Mouse (Mus musculus): ENCODE results near the gene Krt20. TPM values are rescaled to one million over a fixed set of nuclear protein-coding genes. Genes with fewer than 3 reads are reported as not detected.

The Krt20 gene
- polyA plus RNA-seq, 1 experiment: not detected

DNA sequence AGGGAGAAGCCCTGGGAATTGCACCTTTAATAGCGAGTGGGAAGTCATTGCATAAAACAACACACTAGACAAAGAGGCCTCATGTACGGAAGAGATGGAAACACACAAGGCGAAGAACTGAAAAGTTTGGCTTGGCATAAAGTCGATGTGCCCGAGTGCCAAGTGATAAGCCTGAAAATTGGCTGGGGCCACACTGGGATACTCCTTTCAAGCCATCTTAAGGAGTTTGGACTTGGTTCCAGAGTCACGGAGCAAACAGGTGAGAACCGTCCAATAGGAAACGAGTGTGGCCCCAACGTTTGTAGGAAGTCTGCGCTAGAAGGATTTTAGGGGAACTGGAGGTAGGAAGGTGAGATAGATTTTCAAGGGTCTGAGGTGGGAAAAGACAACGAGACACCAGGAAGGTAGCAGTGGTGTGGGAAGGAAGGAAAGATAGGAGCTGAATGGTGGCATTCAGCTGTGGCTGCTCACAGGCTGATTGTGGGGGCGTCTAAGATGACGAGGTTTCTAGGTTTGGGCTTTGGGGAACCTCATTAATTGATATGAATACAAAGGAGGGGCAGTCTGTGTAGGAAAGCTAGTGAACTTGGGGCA lies 37.9 kb downstream of the Krt20 start:
- H3K27ac ChIP-seq (ENCODE audit: control insufficient read depth, insufficient read depth, low read depth, low read length, poor library complexity): no peak overlapping the region
- 76% methylated on average over 13 of the region's 13 CpGs for WGBS
- TF ChIP-seq POLR2A (IDR thresholded peaks at IDR 0.05; ENCODE audit: borderline replicate concordance, control insufficient read depth, low read depth, low read length) (no peak), CTCF (IDR thresholded peaks at IDR 0.05; ENCODE audit: control insufficient read depth, insufficient read depth, low read length) (no peak)

DNA sequence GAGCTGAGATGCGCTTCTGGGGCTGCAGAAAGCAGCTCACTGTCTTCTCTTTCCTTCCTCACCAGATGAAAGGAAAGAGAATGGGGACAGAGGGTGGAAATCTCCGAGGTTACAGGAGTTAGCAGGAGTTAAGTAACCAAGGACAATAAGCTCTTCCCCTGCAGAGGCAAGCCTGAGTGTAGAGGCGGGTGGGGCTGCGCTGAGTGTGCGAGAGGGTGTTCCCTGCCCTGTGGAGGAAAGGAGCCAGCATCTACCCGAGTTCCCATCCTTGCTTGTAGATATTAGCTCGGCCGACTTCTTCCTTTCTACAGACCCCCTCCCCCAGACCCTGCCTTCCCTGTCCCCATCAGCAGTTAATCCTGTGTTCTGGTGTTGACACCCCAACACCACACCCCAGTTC lies 39.1 kb downstream of the Krt20 start:
- WGBS: 53% methylated on average over 8 of the region's 8 CpGs
- Histone ChIP-seq H3K27ac (ENCODE audit: control insufficient read depth, insufficient read depth, low read depth, low read length, poor library complexity) (no peak overlapping the region), H3K4me3 (replicated peaks; ENCODE audit: control insufficient read depth, low read depth, low read length) (no peak overlapping the region), H3K4me1 (ENCODE audit: control insufficient read depth, insufficient read depth, low read length) (no peaks in the 10 kb centered on the region)
- no peak for TF ChIP-seq POLR2A (IDR thresholded peaks at IDR 0.05; ENCODE audit: borderline replicate concordance, control insufficient read depth, low read depth, low read length)
- no peak for TF ChIP-seq CTCF (IDR thresholded peaks at IDR 0.05; ENCODE audit: control insufficient read depth, insufficient read depth, low read length)

More for the DNA sequence above, 37.9 kb downstream of the Krt20 start:
- no peak overlapping the region for H3K4me3 ChIP-seq (replicated peaks; ENCODE audit: control insufficient read depth, low read depth, low read length)
- no peaks in the 10 kb centered on the region for H3K4me1 ChIP-seq (ENCODE audit: control insufficient read depth, insufficient read depth, low read length)

DNA sequence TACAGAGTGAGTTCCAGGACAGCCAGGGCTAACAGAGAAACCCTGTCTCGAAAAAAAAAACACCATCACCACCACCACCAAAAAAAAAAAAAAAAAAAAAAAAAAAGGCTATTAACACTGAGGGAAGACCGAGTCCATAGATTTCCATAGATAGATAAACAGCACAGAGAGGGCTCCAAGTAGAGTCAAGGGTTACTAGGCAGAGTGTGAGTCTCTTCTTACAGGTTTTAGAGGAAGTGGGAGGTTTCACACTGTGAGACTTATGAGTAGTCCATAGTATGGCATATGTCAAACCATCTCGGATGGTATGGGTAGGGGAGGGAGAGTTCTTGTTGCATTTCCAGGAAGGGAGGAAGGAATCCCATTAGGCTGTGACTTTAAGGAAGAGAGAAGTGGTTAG lies 39.9 kb downstream of the Krt20 start:
- no peak overlapping the region for H3K4me3 ChIP-seq (replicated peaks; ENCODE audit: control insufficient read depth, low read depth, low read length)
- no peak for TF ChIP-seq CTCF (IDR thresholded peaks at IDR 0.05; ENCODE audit: control insufficient read depth, insufficient read depth, low read length)
- TF ChIP-seq POLR2A (IDR thresholded peaks at IDR 0.05; ENCODE audit: borderline replicate concordance, control insufficient read depth, low read depth, low read length): no peak
- WGBS: 49% methylated on average over 3 of the region's 3 CpGs
- H3K27ac ChIP-seq (ENCODE audit: control insufficient read depth, insufficient read depth, low read depth, low read length, poor library complexity): no peak overlapping the region
- no peaks in the 10 kb centered on the region for H3K4me1 ChIP-seq (ENCODE audit: control insufficient read depth, insufficient read depth, low read length)

DNA sequence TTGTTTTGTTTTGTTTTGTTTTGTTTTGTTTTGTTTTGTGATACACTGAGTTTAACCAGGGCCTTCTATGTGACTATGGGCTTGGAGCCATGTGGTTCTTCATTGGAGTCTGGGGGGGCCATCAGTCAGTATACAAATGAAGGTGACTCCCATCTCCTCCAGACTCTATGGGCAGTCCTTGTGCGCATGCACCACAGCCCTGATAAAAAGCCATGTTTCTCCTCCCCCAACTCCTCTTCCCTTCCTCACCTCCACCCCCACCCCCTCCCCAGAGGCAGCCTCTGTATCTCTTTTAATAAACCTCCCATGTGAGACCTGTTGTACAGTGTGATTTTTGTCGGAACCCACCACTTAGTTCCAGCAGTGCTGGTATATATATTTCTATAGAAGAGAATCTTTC lies 41.3 kb downstream of the Krt20 start:
- 84% methylated on average over 2 of the region's 2 CpGs for WGBS
- Histone ChIP-seq H3K4me3 (replicated peaks; ENCODE audit: control insufficient read depth, low read depth, low read length) (no peak overlapping the region), H3K27ac (ENCODE audit: control insufficient read depth, insufficient read depth, low read depth, low read length, poor library complexity) (no peak overlapping the region), H3K4me1 (ENCODE audit: control insufficient read depth, insufficient read depth, low read length) (no peaks in the 10 kb centered on the region)
- TF ChIP-seq POLR2A (IDR thresholded peaks at IDR 0.05; ENCODE audit: borderline replicate concordance, control insufficient read depth, low read depth, low read length) (no peak), CTCF (IDR thresholded peaks at IDR 0.05; ENCODE audit: control insufficient read depth, insufficient read depth, low read length) (no peak)

DNA sequence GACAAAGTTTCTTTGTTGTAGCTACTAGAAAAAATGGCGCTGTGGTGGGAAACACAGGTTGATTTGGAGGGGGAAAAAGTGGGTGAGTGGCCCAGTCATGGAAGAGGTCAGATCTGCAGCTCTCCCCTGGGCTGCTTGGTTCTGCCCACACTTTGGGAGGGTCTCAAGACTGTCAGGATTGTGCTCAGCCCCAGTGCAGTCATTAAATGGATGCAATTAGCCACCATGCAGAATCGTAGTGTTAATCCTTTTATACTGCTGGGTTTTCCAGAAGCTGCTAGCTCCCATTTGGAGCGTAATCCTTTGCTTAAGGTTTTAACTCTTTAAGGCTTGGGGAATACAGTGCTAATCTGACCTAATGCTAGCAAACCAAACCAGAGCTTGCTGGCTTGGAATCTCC lies 41.9 kb downstream of the Krt20 start:
- H3K4me1 ChIP-seq (ENCODE audit: control insufficient read depth, insufficient read depth, low read length): no peaks in the 10 kb centered on the region
- 49% methylated on average over 3 of the region's 3 CpGs for WGBS
- no peak for TF ChIP-seq CTCF (IDR thresholded peaks at IDR 0.05; ENCODE audit: control insufficient read depth, insufficient read depth, low read length)
- no peak for TF ChIP-seq POLR2A (IDR thresholded peaks at IDR 0.05; ENCODE audit: borderline replicate concordance, control insufficient read depth, low read depth, low read length)
- no peak overlapping the region for H3K27ac ChIP-seq (ENCODE audit: control insufficient read depth, insufficient read depth, low read depth, low read length, poor library complexity)
- no peak overlapping the region for H3K4me3 ChIP-seq (replicated peaks; ENCODE audit: control insufficient read depth, low read depth, low read length)

DNA sequence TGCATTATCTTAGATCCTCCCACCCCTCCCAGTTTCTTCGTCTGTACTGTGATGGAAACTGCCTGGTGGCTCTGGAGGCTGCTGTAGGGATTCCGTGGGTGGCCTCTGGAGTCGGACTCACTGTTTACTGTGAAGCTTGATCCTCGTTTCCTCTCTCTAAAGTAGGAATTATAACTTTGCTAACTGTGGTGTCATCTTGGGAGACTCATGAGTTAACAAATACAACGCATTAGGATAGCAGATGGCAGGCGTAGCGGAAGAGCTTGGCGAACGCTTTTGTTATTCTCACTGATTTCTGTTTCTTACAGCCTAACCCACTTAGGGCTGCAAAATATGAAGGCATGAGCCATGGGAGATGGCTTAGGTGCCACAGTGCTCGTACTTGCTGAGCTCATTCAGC lies 45.5 kb downstream of the Krt20 start:
- no peak overlapping the region for H3K4me3 ChIP-seq (replicated peaks; ENCODE audit: control insufficient read depth, low read depth, low read length)
- TF ChIP-seq CTCF (IDR thresholded peaks at IDR 0.05; ENCODE audit: control insufficient read depth, insufficient read depth, low read length) (no peak), POLR2A (IDR thresholded peaks at IDR 0.05; ENCODE audit: borderline replicate concordance, control insufficient read depth, low read depth, low read length) (no peak)
- H3K27ac ChIP-seq (ENCODE audit: control insufficient read depth, insufficient read depth, low read depth, low read length, poor library complexity): no peak overlapping the region
- H3K4me1 ChIP-seq (ENCODE audit: control insufficient read depth, insufficient read depth, low read length): no peaks in the 10 kb centered on the region
- 77% methylated on average over 10 of the region's 10 CpGs for whole genome bisulfite sequencing

DNA sequence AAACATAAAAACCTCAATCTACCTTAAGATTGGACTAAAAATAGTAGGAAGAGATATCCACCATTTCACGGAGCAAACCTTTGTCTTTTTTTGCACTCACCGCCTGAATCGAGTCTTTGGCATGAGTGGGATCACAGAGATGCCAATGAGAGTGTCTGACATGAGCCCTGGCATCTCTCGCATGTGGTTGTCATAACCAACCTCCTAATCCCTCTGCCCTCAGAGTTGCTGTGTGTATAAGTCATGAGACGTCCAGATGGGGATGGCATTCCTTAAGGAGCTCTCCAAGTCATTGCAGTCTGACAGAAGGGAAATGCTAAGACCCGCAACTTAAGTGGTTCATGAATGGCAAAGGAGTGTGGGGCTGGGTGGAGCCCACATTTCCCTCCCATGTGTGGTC lies 46.6 kb downstream of the Krt20 start:
- no peak overlapping the region for H3K27ac ChIP-seq (ENCODE audit: control insufficient read depth, insufficient read depth, low read depth, low read length, poor library complexity)
- no peak for TF ChIP-seq POLR2A (IDR thresholded peaks at IDR 0.05; ENCODE audit: borderline replicate concordance, control insufficient read depth, low read depth, low read length)
- no peak for TF ChIP-seq CTCF (IDR thresholded peaks at IDR 0.05; ENCODE audit: control insufficient read depth, insufficient read depth, low read length)
- WGBS: 74% methylated on average over 6 of the region's 6 CpGs

DNA sequence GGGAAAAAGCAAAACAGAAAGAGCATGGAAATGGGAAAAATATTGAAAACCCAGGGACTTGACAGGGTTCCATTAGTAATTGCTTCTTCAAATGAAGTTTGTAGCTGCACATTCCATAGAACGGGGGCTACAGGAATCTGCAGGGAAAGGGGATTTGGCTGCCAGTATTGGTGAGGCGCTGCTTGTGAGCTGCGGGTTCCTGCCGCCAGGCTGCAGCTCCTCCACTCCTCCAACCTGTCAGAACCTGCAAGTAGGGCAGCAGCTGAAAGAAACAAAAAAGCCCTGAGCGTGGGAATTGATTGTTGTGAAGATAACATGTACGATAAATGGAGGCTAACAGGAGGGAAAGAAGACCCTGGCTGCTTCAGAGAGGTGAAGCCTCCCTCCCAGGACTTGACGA lies 47.1 kb downstream of the Krt20 start:
- 70% methylated on average over 7 of the region's 7 CpGs for WGBS
- no peaks in the 10 kb centered on the region for H3K4me1 ChIP-seq (ENCODE audit: control insufficient read depth, insufficient read depth, low read length)
- no peak overlapping the region for H3K27ac ChIP-seq (ENCODE audit: control insufficient read depth, insufficient read depth, low read depth, low read length, poor library complexity)
- H3K4me3 ChIP-seq (replicated peaks; ENCODE audit: control insufficient read depth, low read depth, low read length): no peak overlapping the region
- no peak for TF ChIP-seq POLR2A (IDR thresholded peaks at IDR 0.05; ENCODE audit: borderline replicate concordance, control insufficient read depth, low read depth, low read length)
- TF ChIP-seq CTCF (IDR thresholded peaks at IDR 0.05; ENCODE audit: control insufficient read depth, insufficient read depth, low read length): no peak

More for the DNA sequence above, 46.6 kb downstream of the Krt20 start:
- Histone ChIP-seq H3K4me1 (ENCODE audit: control insufficient read depth, insufficient read depth, low read length) (no peaks in the 10 kb centered on the region), H3K4me3 (replicated peaks; ENCODE audit: control insufficient read depth, low read depth, low read length) (no peak overlapping the region)

DNA sequence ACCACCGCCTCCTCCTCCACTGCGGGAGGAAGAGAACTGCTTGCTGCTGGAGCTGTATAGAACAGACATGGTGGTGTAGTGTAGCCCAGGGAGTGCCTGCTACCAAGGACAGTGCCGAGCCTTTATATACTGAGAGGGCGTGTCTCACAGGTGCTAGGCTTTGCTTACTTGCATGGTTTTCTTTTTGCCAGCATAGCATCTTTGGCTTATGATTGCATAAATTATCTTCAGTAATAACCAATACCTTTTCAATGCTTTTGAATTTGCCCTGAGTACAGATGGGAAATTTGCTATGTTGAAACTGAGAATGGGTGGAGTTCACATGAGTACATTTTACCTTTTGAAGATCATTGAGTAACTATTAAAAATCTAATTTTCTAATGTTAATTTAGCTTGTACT lies 48.7 kb downstream of the Krt20 start, which contains the start of gene Krt10:
Gene Krt10, minus strand, starts transcription at position 101 of the 400 bp plus-strand sequence.
- 74% methylated on average over 4 of the region's 4 CpGs for WGBS
- TF ChIP-seq POLR2A (IDR thresholded peaks at IDR 0.05; ENCODE audit: borderline replicate concordance, control insufficient read depth, low read depth, low read length): no peak
- Histone ChIP-seq H3K4me1 (ENCODE audit: control insufficient read depth, insufficient read depth, low read length) (no peaks in the 10 kb centered on the region), H3K4me3 (replicated peaks; ENCODE audit: control insufficient read depth, low read depth, low read length) (no peak within 1 kb of the TSS), H3K27ac (ENCODE audit: control insufficient read depth, insufficient read depth, low read depth, low read length, poor library complexity) (no peak within 1 kb of the TSS)

Data from bone marrow, adult 2 months (tissue).